Mouse (Mus musculus): Measurements from ENCODE around the gene Dcaf5.

DNA sequence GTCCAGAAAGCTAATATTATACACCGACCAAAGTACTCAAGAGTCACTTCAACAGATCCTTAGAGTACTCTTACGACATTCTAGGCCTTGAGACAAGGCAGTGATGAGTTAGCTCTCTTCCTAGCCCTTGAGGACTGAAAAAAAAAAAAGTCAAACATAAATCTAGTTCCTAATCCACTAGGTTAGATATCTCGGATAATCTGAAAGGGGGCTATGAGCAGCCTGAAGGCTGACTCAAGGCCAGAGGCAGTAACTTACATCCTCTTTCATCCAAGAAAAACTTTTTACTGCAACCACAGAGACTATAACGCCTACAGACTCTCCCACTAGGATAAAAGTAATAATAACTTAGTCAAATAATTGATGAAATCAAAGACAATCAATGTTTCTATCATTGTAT lies 60.7 kb downstream of the Dcaf5 start:
- TF ChIP-seq CTCF (IDR thresholded peaks at IDR 0.05; ENCODE audit: low read depth) (no peak), EP300 (IDR thresholded peaks at IDR 0.05; ENCODE audit: low read depth) (no peak)
